Mouse (Mus musculus): ENCODE data around the gene Mmp7. TPM values are rescaled to one million over a fixed set of nuclear protein-coding genes. Genes with fewer than 3 reads are reported as not detected.

The Mmp7 gene
- total and polyA plus RNA-seq, 3 experiments, result not detected

DNA sequence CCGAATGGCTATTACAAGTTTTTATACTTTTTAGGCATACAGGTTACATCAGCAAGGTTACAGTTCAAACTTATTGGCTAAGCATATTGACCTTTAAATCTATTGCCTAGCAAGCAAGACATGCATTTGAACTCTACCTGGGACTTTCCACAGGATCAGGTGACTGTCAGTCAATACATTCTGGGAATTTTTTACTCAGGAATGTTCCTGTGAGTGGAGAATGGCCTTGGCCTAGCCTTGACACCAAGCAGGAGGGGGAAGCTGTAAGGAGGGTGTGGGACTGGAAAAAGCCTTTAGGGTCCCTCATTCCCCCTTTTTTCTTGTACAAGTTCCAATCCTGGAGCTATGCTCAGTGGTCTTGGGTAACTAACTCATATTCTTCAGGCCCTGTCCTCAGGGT lies 30.5 kb upstream of the Mmp7 start:
- no peak for DNase-seq (ENCODE audit: low spot score)
- Histone ChIP-seq H3K4me1 (ENCODE audit: insufficient read depth, low read depth, low read length) (no peaks in the 10 kb centered on the region), H3K36me3 (replicated peaks) (no peaks in the 10 kb centered on the region), H3K4me3 (ENCODE audit: low read depth, low read length) (no peak overlapping the region), H3K27me3 (ENCODE audit: insufficient read depth, low read length) (peaks cover 2% of the 10 kb centered on the region; the same call in 1 of the 2 replicates), H3K9me3 (replicated peaks) (no peaks in the 10 kb centered on the region)
- no peak for TF ChIP-seq GATA2 (IDR thresholded peaks at IDR 0.05; ENCODE audit: borderline replicate concordance, low read depth, low read length)
- no peak for TF ChIP-seq CTCF (IDR thresholded peaks at IDR 0.05; ENCODE audit: low read depth, low read length)
- TF ChIP-seq TAL1 (conservative IDR thresholded peaks at IDR 0.05; ENCODE audit: low read depth, low read length), result no peak
- TF ChIP-seq GATA1 (IDR thresholded peaks at IDR 0.05; ENCODE audit: borderline replicate concordance, low read length), result no peak
- no peak for TF ChIP-seq POLR2AphosphoS5 (IDR thresholded peaks at IDR 0.05; ENCODE audit: insufficient replicate concordance, low read depth, low read length)
- no peak for ATAC-seq (ENCODE audit: extremely low read depth, insufficient number of reproducible peaks, low FRiP score, poor library complexity, severe bottlenecking)

DNA sequence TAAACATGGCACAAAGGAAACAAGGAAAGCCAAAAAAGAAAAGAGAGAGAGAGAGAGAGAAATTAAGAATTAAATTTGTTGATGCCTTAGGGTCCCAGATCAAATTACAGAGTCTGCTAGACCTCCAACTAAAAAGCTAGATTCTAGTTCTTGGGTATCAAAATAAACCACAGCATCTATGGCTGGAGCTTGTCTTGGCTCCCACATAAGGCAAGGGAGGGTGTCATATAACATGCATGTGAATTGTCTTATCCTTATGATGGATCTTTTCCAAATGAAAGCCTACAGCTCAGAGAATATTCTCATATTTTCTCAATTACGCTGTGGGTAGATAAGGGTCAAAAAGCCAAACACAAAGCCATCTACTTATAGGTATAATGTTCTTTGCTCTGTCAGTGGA lies 22.2 kb upstream of the Mmp7 start:
- H3K4me1 ChIP-seq (ENCODE audit: insufficient read depth, low read depth, low read length), result no peaks in the 10 kb centered on the region
- peaks cover 2% of the 10 kb centered on the region; the same call in 1 of the 2 replicates for H3K27me3 ChIP-seq (ENCODE audit: insufficient read depth, low read length)
- ATAC-seq (ENCODE audit: extremely low read depth, insufficient number of reproducible peaks, low FRiP score, poor library complexity, severe bottlenecking) (no peak), DNase-seq (ENCODE audit: low spot score) (no peak)
- no peaks in the 10 kb centered on the region for H3K36me3 ChIP-seq (replicated peaks)
- H3K9me3 ChIP-seq (replicated peaks), result no peaks in the 10 kb centered on the region
- TF ChIP-seq POLR2AphosphoS5 (IDR thresholded peaks at IDR 0.05; ENCODE audit: insufficient replicate concordance, low read depth, low read length) (no peak), CTCF (IDR thresholded peaks at IDR 0.05; ENCODE audit: low read depth, low read length) (no peak), GATA1 (IDR thresholded peaks at IDR 0.05; ENCODE audit: borderline replicate concordance, low read length) (no peak)
- no peak overlapping the region for H3K4me3 ChIP-seq (ENCODE audit: low read depth, low read length)

DNA sequence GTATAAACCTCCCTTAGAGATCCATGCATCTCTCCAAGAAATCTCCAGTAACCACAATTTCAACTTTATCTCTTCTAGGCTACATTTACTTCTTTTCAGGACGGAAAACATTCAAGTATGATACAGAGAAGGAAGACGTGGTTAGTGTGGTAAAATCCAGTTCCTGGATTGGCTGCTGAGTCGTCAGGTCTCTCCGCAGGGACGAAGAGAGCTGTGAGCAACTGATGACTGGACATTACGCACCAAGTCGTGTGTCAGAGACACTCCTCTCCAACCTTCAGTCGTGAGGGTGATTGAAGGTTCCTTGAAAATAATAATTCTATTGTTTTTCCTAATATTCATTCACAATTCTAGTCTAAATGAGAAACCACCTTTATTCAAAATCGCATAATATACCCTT lies 18.9 kb upstream of the Mmp7 start:
- no peak overlapping the region for H3K4me3 ChIP-seq (ENCODE audit: low read depth, low read length)
- ATAC-seq (ENCODE audit: extremely low read depth, insufficient number of reproducible peaks, low FRiP score, poor library complexity, severe bottlenecking) (no peak), DNase-seq (ENCODE audit: low spot score) (no peak)
- no peaks in the 10 kb centered on the region for H3K36me3 ChIP-seq (replicated peaks)
- TF ChIP-seq GATA1 (IDR thresholded peaks at IDR 0.05; ENCODE audit: borderline replicate concordance, low read length), result no peak
- peaks cover 6% of the 10 kb centered on the region for H3K27me3 ChIP-seq (ENCODE audit: insufficient read depth, low read length)
- no peaks in the 10 kb centered on the region for H3K4me1 ChIP-seq (ENCODE audit: insufficient read depth, low read depth, low read length)
- H3K9me3 ChIP-seq (replicated peaks), result no peaks in the 10 kb centered on the region

DNA sequence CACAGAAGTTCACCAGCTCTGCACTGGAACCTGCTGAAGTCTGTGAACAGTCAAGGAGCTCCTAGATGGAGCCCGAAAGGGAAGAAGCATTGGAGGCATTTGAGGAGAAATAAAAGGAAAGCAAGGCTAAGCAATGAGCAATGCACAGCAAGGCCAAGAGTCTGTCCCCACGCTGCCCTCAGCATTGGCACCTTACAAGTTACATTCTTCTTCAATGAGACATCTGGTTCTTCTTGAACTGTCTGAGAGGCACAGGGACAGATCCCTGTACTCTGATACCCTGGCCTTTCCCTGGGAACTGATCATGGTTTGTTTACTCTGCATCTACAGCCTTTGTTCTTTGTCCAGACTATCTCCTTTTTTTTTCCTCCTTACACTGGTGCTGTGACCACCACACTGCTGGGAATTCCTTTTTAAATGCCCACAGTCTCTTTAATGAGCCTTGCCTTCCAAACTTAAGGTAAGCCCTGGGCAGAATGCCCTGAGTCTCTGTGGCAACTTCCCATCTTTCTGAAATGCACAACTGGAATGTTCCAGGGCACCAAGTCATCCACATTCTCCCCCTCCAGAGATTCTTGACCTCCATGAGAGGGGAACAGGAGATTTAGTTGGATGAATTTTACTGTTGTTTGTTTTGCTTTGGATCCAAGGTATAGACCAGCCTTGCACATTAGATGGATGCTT lies 13.6 kb upstream of the Mmp7 start:
- H3K4me3 ChIP-seq (ENCODE audit: low read depth, low read length), result no peak overlapping the region
- ATAC-seq (ENCODE audit: extremely low read depth, insufficient number of reproducible peaks, low FRiP score, poor library complexity, severe bottlenecking) (no peak), DNase-seq (ENCODE audit: low spot score) (no peak)
- H3K36me3 ChIP-seq (replicated peaks), result no peaks in the 10 kb centered on the region
- H3K27me3 ChIP-seq (ENCODE audit: insufficient read depth, low read length), result peaks cover 18% of the 10 kb centered on the region
- H3K4me1 ChIP-seq (ENCODE audit: insufficient read depth, low read depth, low read length), result no peaks in the 10 kb centered on the region
- no peaks in the 10 kb centered on the region for H3K9me3 ChIP-seq (replicated peaks)
- TF ChIP-seq POLR2AphosphoS5 (IDR thresholded peaks at IDR 0.05; ENCODE audit: insufficient replicate concordance, low read depth, low read length) (no peak), GATA2 (IDR thresholded peaks at IDR 0.05; ENCODE audit: borderline replicate concordance, low read depth, low read length) (no peak), TAL1 (conservative IDR thresholded peaks at IDR 0.05; ENCODE audit: low read depth, low read length) (no peak), CTCF (IDR thresholded peaks at IDR 0.05; ENCODE audit: low read depth, low read length) (no peak), GATA1 (IDR thresholded peaks at IDR 0.05; ENCODE audit: borderline replicate concordance, low read length) (no peak)

DNA sequence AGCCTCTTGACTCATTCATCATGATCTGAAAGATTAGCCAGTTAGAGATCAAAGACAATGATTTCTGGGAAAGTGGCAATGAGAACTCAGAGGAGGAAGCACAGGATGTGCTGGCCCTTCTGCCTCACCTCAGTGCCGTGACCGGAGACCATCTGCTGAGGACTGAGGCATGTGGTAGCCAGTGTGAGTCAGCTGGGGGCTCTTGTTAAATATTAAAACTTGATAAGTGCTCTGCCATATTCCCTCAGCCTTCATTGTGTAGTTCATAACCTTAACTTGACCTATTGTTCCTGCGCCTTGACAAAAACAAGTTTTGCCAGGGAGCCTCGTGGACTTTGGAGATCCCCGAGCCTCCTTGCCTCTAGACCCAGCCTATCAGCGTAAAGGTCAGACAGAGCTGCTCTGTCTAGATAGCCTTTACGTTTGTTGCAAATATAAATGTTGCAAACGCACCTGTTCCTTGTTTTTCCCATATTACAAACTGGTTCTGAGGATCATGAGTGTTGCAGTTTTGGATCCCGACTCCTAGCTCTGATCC lies 9.7 kb upstream of the Mmp7 start:
- H3K9me3 ChIP-seq (replicated peaks), result no peaks in the 10 kb centered on the region
- H3K4me3 ChIP-seq (ENCODE audit: low read depth, low read length), result no peak overlapping the region
- DNase-seq (ENCODE audit: low spot score) (no peak), ATAC-seq (ENCODE audit: extremely low read depth, insufficient number of reproducible peaks, low FRiP score, poor library complexity, severe bottlenecking) (no peak)
- TF ChIP-seq GATA1 (IDR thresholded peaks at IDR 0.05; ENCODE audit: borderline replicate concordance, low read length), result no peak
- TF ChIP-seq CTCF (IDR thresholded peaks at IDR 0.05; ENCODE audit: low read depth, low read length), result no peak
- TF ChIP-seq TAL1 (conservative IDR thresholded peaks at IDR 0.05; ENCODE audit: low read depth, low read length), result no peak
- no peak for TF ChIP-seq GATA2 (IDR thresholded peaks at IDR 0.05; ENCODE audit: borderline replicate concordance, low read depth, low read length)
- TF ChIP-seq POLR2AphosphoS5 (IDR thresholded peaks at IDR 0.05; ENCODE audit: insufficient replicate concordance, low read depth, low read length), result no peak
- H3K36me3 ChIP-seq (replicated peaks), result no peaks in the 10 kb centered on the region
- no peaks in the 10 kb centered on the region for H3K4me1 ChIP-seq (ENCODE audit: insufficient read depth, low read depth, low read length)
- peaks cover 17% of the 10 kb centered on the region for H3K27me3 ChIP-seq (ENCODE audit: insufficient read depth, low read length)

DNA sequence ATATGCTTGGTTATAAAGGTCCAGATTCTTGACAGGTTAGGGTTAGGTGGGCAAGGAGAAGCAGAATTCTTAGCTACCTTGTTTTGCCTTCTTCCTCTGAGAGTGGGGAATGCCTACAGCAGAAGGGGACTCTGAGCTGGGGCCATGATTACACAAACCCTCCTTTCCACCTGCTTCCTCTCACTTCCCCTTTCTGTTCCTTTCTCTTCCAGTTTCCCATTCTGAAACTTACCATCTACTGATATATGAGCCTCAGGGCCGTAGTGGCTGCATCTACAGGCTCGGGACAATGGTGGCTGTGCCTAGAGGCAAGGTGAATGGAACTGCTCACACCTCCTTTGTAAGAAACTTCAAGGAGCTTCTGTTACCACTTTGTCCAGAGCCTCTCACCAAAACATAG lies 5.9 kb upstream of the Mmp7 start:
- peaks cover 16% of the 10 kb centered on the region for H3K27me3 ChIP-seq (ENCODE audit: insufficient read depth, low read length)
- H3K9me3 ChIP-seq (replicated peaks), result no peaks in the 10 kb centered on the region
- no peak for ATAC-seq (ENCODE audit: extremely low read depth, insufficient number of reproducible peaks, low FRiP score, poor library complexity, severe bottlenecking)
- TF ChIP-seq GATA1 (IDR thresholded peaks at IDR 0.05; ENCODE audit: borderline replicate concordance, low read length) (no peak), CTCF (IDR thresholded peaks at IDR 0.05; ENCODE audit: low read depth, low read length) (no peak), POLR2AphosphoS5 (IDR thresholded peaks at IDR 0.05; ENCODE audit: insufficient replicate concordance, low read depth, low read length) (no peak), TAL1 (conservative IDR thresholded peaks at IDR 0.05; ENCODE audit: low read depth, low read length) (no peak), GATA2 (IDR thresholded peaks at IDR 0.05; ENCODE audit: borderline replicate concordance, low read depth, low read length) (no peak)
- DNase-seq (ENCODE audit: low spot score), result no peak
- no peaks in the 10 kb centered on the region for H3K4me1 ChIP-seq (ENCODE audit: insufficient read depth, low read depth, low read length)
- H3K36me3 ChIP-seq (replicated peaks), result no peaks in the 10 kb centered on the region
- H3K4me3 ChIP-seq (ENCODE audit: low read depth, low read length), result no peak overlapping the region
